Mouse (Mus musculus) CH12.LX (cell line): ENCODE measurements around the gene Srgap3. TPM values are rescaled to one million over a fixed set of nuclear protein-coding genes. Genes with fewer than 3 reads are reported as not detected.

Experiments used
- DNase-seq: peaks from one replicate; pipeline ENCODE4 v3.0.0-alpha.2; 2013; ENCODE audit errors: extremely low read depth
- H3K27ac ChIP-seq: 2 replicates; pipeline ENCODE4 v1.5.1; 2012; ENCODE audit warnings: low read depth, mild to moderate bottlenecking, control low read depth, moderate library complexity; ENCODE audit not compliant: insufficient read depth
- H3K27me3 ChIP-seq: replicated peaks from 2 replicates; pipeline ENCODE3; 2012; ENCODE audit warnings: inconsistent platforms
- H3K36me3 ChIP-seq, 2 experiments: replicated peaks in 1 of 2; 2 replicates each; pipeline versions ENCODE3 to v1.6.1; 2012; ENCODE audit warnings: inconsistent platforms in 1 of 2, low read length in 1 of 2, mild to moderate bottlenecking in 1 of 2, mixed read lengths in 1 of 2, moderate library complexity in 1 of 2; ENCODE audit not compliant: control insufficient read depth in 1 of 2, insufficient read depth in 1 of 2
- H3K4me1 ChIP-seq, 2 experiments: 2 replicates each; pipeline ENCODE4 v1.6.1; 2012; ENCODE audit warnings: inconsistent platforms in 1 of 2, moderate library complexity in 1 of 2; ENCODE audit not compliant: insufficient read depth in 2 of 2, control insufficient read depth in 1 of 2
- H3K4me2 ChIP-seq: 2 replicates; pipeline ENCODE4 v1.6.1; 2012; ENCODE audit warnings: low read depth, mild to moderate bottlenecking, control low read depth; ENCODE audit not compliant: poor library complexity, insufficient read depth, severe bottlenecking
- H3K4me3 ChIP-seq, 3 experiments: fragments of 150-350 bp in 1 of 3; sonication (generic) in 1 of 3; replicated peaks in 1 of 3; 2 replicates each; pipeline versions ENCODE3 to v1.5.1; 2011 to 2012; ENCODE audit warnings: low read depth in 2 of 3, low read length in 2 of 3, mild to moderate bottlenecking in 2 of 3, moderate library complexity in 2 of 3, control low read depth in 1 of 3, improper control_type of control experiment in 1 of 3, inconsistent platforms in 1 of 3, mixed read lengths in 1 of 3; ENCODE audit not compliant: poor library complexity in 1 of 3
- H3K79me2 ChIP-seq: replicated peaks from 2 replicates; pipeline ENCODE4 v1.6.1; 2012; ENCODE audit warnings: mild to moderate bottlenecking, moderate library complexity; ENCODE audit not compliant: control insufficient read depth, poor library complexity, insufficient read depth, severe bottlenecking; ENCODE audit errors: extremely low read depth
- H3K9ac ChIP-seq: 2 replicates; pipeline ENCODE4 v1.6.1; 2012; ENCODE audit warnings: low read depth, mild to moderate bottlenecking, control low read depth, moderate library complexity; ENCODE audit not compliant: insufficient read depth
- H3K9me3 ChIP-seq: replicated peaks from 2 replicates; pipeline ENCODE3; 2012; ENCODE audit warnings: low read length, inconsistent platforms, mixed read lengths
- BHLHE40 ChIP-seq: IDR thresholded peaks from 2 replicates; pipeline ENCODE4 v1.6.1; 2011; ENCODE audit warnings: mild to moderate bottlenecking, low read depth, low read length, improper control_type of control experiment
- CHD1 ChIP-seq: IDR thresholded peaks from 2 replicates; pipeline ENCODE4 v1.6.1; 2012; ENCODE audit warnings: low read depth, low read length, improper control_type of control experiment, inconsistent platforms
- CHD2 ChIP-seq: IDR thresholded peaks from 2 replicates; pipeline ENCODE4 v1.6.1; 2011; ENCODE audit warnings: low read length, improper control_type of control experiment
- CTCF ChIP-seq, 2 experiments: IDR thresholded peaks in 1 of 2; conservative IDR thresholded peaks in 1 of 2; 2 replicates each; pipeline ENCODE4 v1.5.1; 2011 to 2012; ENCODE audit warnings: low read depth in 2 of 2, low read length in 2 of 2, improper control_type of control experiment in 1 of 2, inconsistent platforms in 1 of 2, mild to moderate bottlenecking in 1 of 2, moderate library complexity in 1 of 2
- E2F4 ChIP-seq: IDR thresholded peaks from 2 replicates; pipeline ENCODE4 v1.6.1; 2011; ENCODE audit warnings: low read depth, low read length, improper control_type of control experiment; ENCODE audit not compliant: insufficient replicate concordance
- ELF1 ChIP-seq: IDR thresholded peaks from 2 replicates; pipeline ENCODE4 v1.6.1; 2014; ENCODE audit warnings: low read depth, mild to moderate bottlenecking, inconsistent platforms, low read length, improper control_type of control experiment
- EP300 ChIP-seq: IDR thresholded peaks from 2 replicates; pipeline ENCODE4 v1.6.1; 2011; ENCODE audit warnings: low read length, improper control_type of control experiment
- ETS1 ChIP-seq: conservative IDR thresholded peaks from 2 replicates; pipeline ENCODE4 v1.6.1; 2012; ENCODE audit warnings: low read depth, mild to moderate bottlenecking, inconsistent platforms, low read length, improper control_type of control experiment, moderate library complexity
- GABPA ChIP-seq: IDR thresholded peaks from 2 replicates; pipeline ENCODE4 v1.6.1; 2012; ENCODE audit warnings: low read depth, low read length, improper control_type of control experiment, inconsistent platforms; ENCODE audit not compliant: insufficient replicate concordance
- HCFC1 ChIP-seq: IDR thresholded peaks from 2 replicates; pipeline ENCODE4 v1.6.1; 2012; ENCODE audit warnings: low read depth, mild to moderate bottlenecking, inconsistent platforms, low read length, improper control_type of control experiment
- IRF4 ChIP-seq: IDR thresholded peaks from 2 replicates; pipeline ENCODE4 v1.6.1; 2014; ENCODE audit warnings: low read depth, mild to moderate bottlenecking, inconsistent platforms, low read length, improper control_type of control experiment
- JUN ChIP-seq: IDR thresholded peaks from 2 replicates; pipeline ENCODE4 v1.6.1; 2011; ENCODE audit warnings: low read depth, mild to moderate bottlenecking, low read length, improper control_type of control experiment, moderate library complexity; ENCODE audit not compliant: insufficient read depth
- JUND ChIP-seq: conservative IDR thresholded peaks from 2 replicates; pipeline ENCODE4 v1.6.1; 2011; ENCODE audit warnings: low read depth, low read length, improper control_type of control experiment
- MAFK ChIP-seq: IDR thresholded peaks from 2 replicates; pipeline ENCODE4 v1.6.1; 2011; ENCODE audit warnings: low read length, improper control_type of control experiment; ENCODE audit not compliant: insufficient replicate concordance
- MAX ChIP-seq: IDR thresholded peaks from 2 replicates; pipeline ENCODE4 v1.6.1; 2011; ENCODE audit warnings: low read length, improper control_type of control experiment
- MEF2A ChIP-seq: IDR thresholded peaks from 2 replicates; pipeline ENCODE4 v1.6.1; 2014; ENCODE audit warnings: low read depth, mild to moderate bottlenecking, inconsistent platforms, low read length, improper control_type of control experiment, borderline replicate concordance
- MYC ChIP-seq: IDR thresholded peaks from 2 replicates; pipeline ENCODE4 v1.6.1; 2011; ENCODE audit warnings: low read depth, mild to moderate bottlenecking, improper control_type of control experiment, low read length
- NRF1 ChIP-seq: IDR thresholded peaks from 2 replicates; pipeline ENCODE4 v1.6.1; 2014; ENCODE audit warnings: low read depth, mild to moderate bottlenecking, inconsistent platforms, low read length, improper control_type of control experiment, moderate library complexity
- PAX5 ChIP-seq: IDR thresholded peaks from 2 replicates; pipeline ENCODE4 v1.6.1; 2012; ENCODE audit warnings: low read length, inconsistent platforms, mixed read lengths
- POLR2A ChIP-seq: IDR thresholded peaks from 2 replicates; pipeline ENCODE4 v1.6.1; 2011; ENCODE audit warnings: low read depth, mild to moderate bottlenecking, improper control_type of control experiment, low read length
- POLR2AphosphoS2 ChIP-seq: IDR thresholded peaks from 2 replicates; pipeline ENCODE4 v1.6.1; 2011; ENCODE audit warnings: low read depth, low read length, improper control_type of control experiment
- RAD21 ChIP-seq: IDR thresholded peaks from 2 replicates; pipeline ENCODE4 v1.6.1; 2011; ENCODE audit warnings: low read depth, mild to moderate bottlenecking, low read length, improper control_type of control experiment, moderate library complexity
- TBP ChIP-seq: conservative IDR thresholded peaks from 2 replicates; pipeline ENCODE4 v1.6.1; 2011; ENCODE audit warnings: low read depth, low read length, improper control_type of control experiment
- UBTF ChIP-seq: IDR thresholded peaks from 2 replicates; pipeline ENCODE4 v1.6.1; 2012; ENCODE audit warnings: low read depth, mild to moderate bottlenecking, inconsistent platforms, low read length, improper control_type of control experiment, moderate library complexity
- USF1 ChIP-seq: IDR thresholded peaks from 2 replicates; pipeline ENCODE4 v1.6.1; 2014; ENCODE audit warnings: low read depth, mild to moderate bottlenecking, inconsistent platforms, low read length, improper control_type of control experiment
- ZMIZ1 ChIP-seq: IDR thresholded peaks from 2 replicates; pipeline ENCODE4 v1.6.1; 2012; ENCODE audit warnings: low read depth, mild to moderate bottlenecking, inconsistent platforms, low read length, improper control_type of control experiment
- dilution Hi-C: fragments of 300-500 bp; cut with MboI; formaldehyde crosslinking; loops from 2 replicates; pipeline ENCODE4 v1.14.3; 2020; ENCODE audit warnings: low sequenced_read_pairs; ENCODE audit not compliant: extremely low pct_unique_long_range_greater_than_20kb, extremely low pct_ligation_motif_present
- in situ Hi-C: fragments of 300-500 bp; cut with MboI; formaldehyde crosslinking; loops from 3 replicates; pipeline ENCODE4 v1.14.3; 2019; ENCODE audit warnings: low sequenced_read_pairs, low pct_ligation_motif_present, low pct_unique_long_range_greater_than_20kb, mixed read lengths
- polyA plus RNA-seq: library from polyadenylated mRNA; unstranded; fragments of >175 nt; gene quantifications from 2 replicates; pipeline ENCODE4 v1.2.1, GENCODE M21; 2012; ENCODE audit warnings: low read depth; ENCODE audit not compliant: insufficient read length
- total RNA-seq, 2 experiments: library from RNA; depleted of rRNA; stranded (reverse); fragments of 300-350 nt in 1 of 2; fragments of >200 nt in 1 of 2; gene quantifications; 2 replicates each; pipeline ENCODE4 v1.2.3; 2012 to 2014

Srgap3 gene
- total and polyA plus RNA-seq, 3 experiments: 1.5 to 4.5 (median 2.1) TPM

- no peak for TF ChIP-seq UBTF
Measured at GRCm38 (mm10) chr6:112836712-112837111, 110.4 kb downstream of the Srgap3 start (continued).

GRCm38 (mm10) chr6:112835413-112835812 lies 111.7 kb downstream of the Srgap3 start:
- Histone ChIP-seq H3K27ac (no peak overlapping the region), H3K9ac (no peak overlapping the region), H3K9me3 (no peaks in the 10 kb centered on the region), H3K4me1 (peaks cover 6 to 28% of the 10 kb centered on the region in 2 experiments; a peak in 3 of 4 replicates), H3K4me2 (no peak overlapping the region), H3K27me3 (no peaks in the 10 kb centered on the region), H3K4me3 (no peak overlapping the region), H3K36me3 (no peaks in the 10 kb centered on the region), H3K79me2 (no peaks in the 10 kb centered on the region)
- no peak for TF ChIP-seq CTCF (conservative IDR thresholded peaks at IDR 0.05 in 1 of 2, IDR thresholded peaks at IDR 0.05 in 1 of 2; ENCODE audit: low read depth in 2 of 2, low read length in 2 of 2)
- no peak for TF ChIP-seq EP300
- no peak for TF ChIP-seq IRF4
- TF ChIP-seq JUN: no peak
- TF ChIP-seq GABPA: no peak
- TF ChIP-seq POLR2AphosphoS2: no peak
- TF ChIP-seq HCFC1: no peak
- TF ChIP-seq JUND: no peak
- no peak for TF ChIP-seq MYC
- no peak for TF ChIP-seq ELF1
- TF ChIP-seq NRF1: no peak
- TF ChIP-seq TBP: no peak
- TF ChIP-seq MEF2A: no peak
- no peak for TF ChIP-seq CHD2
- no peak for TF ChIP-seq E2F4
- TF ChIP-seq MAX: no peak
- TF ChIP-seq USF1: no peak
- no peak for TF ChIP-seq BHLHE40
- DNase-seq: no peak
- in situ Hi-C loops: no loop called here
- dilution Hi-C loops: no loop called here

- dilution Hi-C loops: no loop called here
- in situ Hi-C loops: no loop called here
- H3K9ac ChIP-seq: no peak overlapping the region
- peaks cover 6 to 28% of the 10 kb centered on the region in 2 experiments; a peak in 3 of 4 replicates for H3K4me1 ChIP-seq
- no peaks in the 10 kb centered on the region for H3K27me3 ChIP-seq
- no peak overlapping the region for H3K27ac ChIP-seq
- no peak for DNase-seq
- H3K4me3 ChIP-seq: no peak overlapping the region
- no peaks in the 10 kb centered on the region for H3K36me3 ChIP-seq
- no peak for TF ChIP-seq MEF2A
- no peak for TF ChIP-seq MAFK
- no peak for TF ChIP-seq EP300
- no peak for TF ChIP-seq MYC
- no peak for TF ChIP-seq JUND
- TF ChIP-seq POLR2A: no peak
- no peak for TF ChIP-seq PAX5
- TF ChIP-seq ZMIZ1: no peak
- TF ChIP-seq IRF4: no peak
- TF ChIP-seq CHD1: no peak
- TF ChIP-seq RAD21: no peak
- no peak for TF ChIP-seq ETS1
- no peaks in the 10 kb centered on the region for H3K79me2 ChIP-seq
- no peaks in the 10 kb centered on the region for H3K9me3 ChIP-seq
- H3K4me2 ChIP-seq: no peak overlapping the region
Measured at GRCm38 (mm10) chr6:112834430-112834829, 112.6 kb downstream of the Srgap3 start.
